Mouse (Mus musculus) forebrain, embryonic 13.5 days (tissue): ENCODE results near the gene Rnf128. TPM values are rescaled to one million over a fixed set of nuclear protein-coding genes. Genes with fewer than 3 reads are reported as not detected.
"Not testable (repeated sequence)": the region's sequence is repeated elsewhere in the genome, so short reads cannot be mapped to it uniquely, and the experiment has no call there.

Experiments used
- ATAC-seq: fragments of 200-750 bp; cut with Nextera tagmentation; 2 replicates; pipeline ENCODE4 v1.8.0; 2017
- H3K27ac ChIP-seq: fragments of 300-500 bp; sonication (generic); 2 replicates; pipeline ENCODE4 v1.5.1; 2015; ENCODE audit warnings: inconsistent platforms, mild to moderate bottlenecking, moderate library complexity
- H3K27me3 ChIP-seq: fragments of 300-500 bp; sonication (generic); 2 replicates; pipeline ENCODE4 v1.6.1; 2015; ENCODE audit warnings: mild to moderate bottlenecking, inconsistent platforms
- H3K36me3 ChIP-seq: fragments of 300-500 bp; sonication (generic); 2 replicates; pipeline ENCODE4 v1.6.1; 2015; ENCODE audit warnings: mild to moderate bottlenecking, inconsistent platforms; ENCODE audit not compliant: poor library complexity, severe bottlenecking
- H3K4me1 ChIP-seq: fragments of 300-500 bp; sonication (generic); 2 replicates; pipeline ENCODE4 v1.6.1; 2015; ENCODE audit warnings: inconsistent platforms
- H3K4me2 ChIP-seq: fragments of 300-500 bp; sonication (generic); 2 replicates; pipeline ENCODE4 v1.6.1; 2015; ENCODE audit warnings: inconsistent platforms, mild to moderate bottlenecking, moderate library complexity
- H3K4me3 ChIP-seq: fragments of 300-500 bp; sonication (generic); 2 replicates; pipeline ENCODE4 v1.5.1; 2015; ENCODE audit warnings: mild to moderate bottlenecking, inconsistent platforms
- H3K9ac ChIP-seq: fragments of 300-500 bp; sonication (generic); 2 replicates; pipeline ENCODE4 v1.6.1; 2015; ENCODE audit warnings: mild to moderate bottlenecking, inconsistent platforms
- H3K9me3 ChIP-seq: fragments of 300-500 bp; sonication (generic); replicated peaks from 2 replicates; pipeline ENCODE4 v1.6.1; 2016; ENCODE audit warnings: inconsistent platforms
- WGBS: fragments of 180-500 bp; shearing (Covaris S2); methylation state at CpG from one replicate; pipeline ENCODE4 v1.1.7; 2015; 5-methylcytosine and 5-hydroxymethylcytosine counted together
- polyA plus RNA-seq: library from polyadenylated mRNA; unstranded; fragments of >200 nt; fragmentation: Nextera tagmentation; extraction: Ambion mirVana; gene quantifications from 2 replicates; pipeline ENCODE4 v1.2.1, GENCODE M21; 2015

Gene Rnf128
- polyA plus RNA-seq, 1 experiment from 2014 or later: 1.1 TPM

GRCm38 (mm10) chrX:139562255-139562924, 726 bp upstream of the Rnf128 start:
- no peak overlapping the region for H3K9ac ChIP-seq
- no peak for ATAC-seq
- no peaks in the 10 kb centered on the region for H3K9me3 ChIP-seq
- no peaks in the 10 kb centered on the region for H3K36me3 ChIP-seq
- H3K4me3 ChIP-seq: no peak overlapping the region
- H3K27me3 ChIP-seq: 0 out of 2 replicates have a peak, but pooled peaks cover 4% of the 10 kb centered on the region
- 77% methylated on average over 5 of the region's 5 CpGs for WGBS
- no peak overlapping the region for H3K27ac ChIP-seq
- H3K4me1 ChIP-seq: no peaks in the 10 kb centered on the region
- H3K4me2 ChIP-seq: no peak overlapping the region

- no peak overlapping the region for H3K4me2 ChIP-seq
- no peak overlapping the region for H3K4me3 ChIP-seq
- WGBS: 83% methylated on average over 3 of the region's 3 CpGs
- no peak overlapping the region for H3K9ac ChIP-seq
- no peak for ATAC-seq
- H3K36me3 ChIP-seq: no peaks in the 10 kb centered on the region
- no peak overlapping the region for H3K27ac ChIP-seq
- H3K9me3 ChIP-seq: no peaks in the 10 kb centered on the region
- no peaks in the 10 kb centered on the region for H3K27me3 ChIP-seq
- no peaks in the 10 kb centered on the region for H3K4me1 ChIP-seq
Measured at GRCm38 (mm10) chrX:139570054-139570453, 6.9 kb downstream of the Rnf128 start.

- Histone ChIP-seq H3K4me2 (no peak overlapping the region), H3K9me3 (no peaks in the 10 kb centered on the region), H3K27me3 (no peaks in the 10 kb centered on the region), H3K4me1 (no peaks in the 10 kb centered on the region), H3K9ac (no peak overlapping the region), H3K36me3 (no peaks in the 10 kb centered on the region), H3K4me3 (no peak overlapping the region), H3K27ac (no peak overlapping the region)
- 84% methylated on average over 6 of the region's 6 CpGs for WGBS
- ATAC-seq: no peak
Measured at GRCm38 (mm10) chrX:139578649-139579278, 15.6 kb downstream of the Rnf128 start.

GRCm38 (mm10) chrX:139583616-139584015, 20.5 kb downstream of the Rnf128 start:
- H3K4me2 ChIP-seq: no peak overlapping the region
- H3K27me3 ChIP-seq: no peaks in the 10 kb centered on the region
- no peak overlapping the region for H3K27ac ChIP-seq
- H3K9ac ChIP-seq: no peak overlapping the region
- no peak overlapping the region for H3K4me3 ChIP-seq
- H3K9me3 ChIP-seq: no peaks in the 10 kb centered on the region
- 52% methylated on average over 4 of the region's 4 CpGs for WGBS
- H3K36me3 ChIP-seq: no peaks in the 10 kb centered on the region
- ATAC-seq: no peak
- no peaks in the 10 kb centered on the region for H3K4me1 ChIP-seq

GRCm38 (mm10) chrX:139586676-139587075, 23.6 kb downstream of the Rnf128 start:
- not testable (repeated sequence) for H3K4me3 ChIP-seq, H3K9me3 ChIP-seq, H3K9ac ChIP-seq, ATAC-seq, H3K4me2 ChIP-seq, H3K27ac ChIP-seq, H3K27me3 ChIP-seq, H3K4me1 ChIP-seq, H3K36me3 ChIP-seq
- WGBS: 78% methylated on average over 2 of the region's 2 CpGs

- Histone ChIP-seq H3K36me3 (no peaks in the 10 kb centered on the region), H3K27ac (no peak overlapping the region), H3K27me3 (peaks cover 4% of the 10 kb centered on the region; the same call in 1 of the 2 replicates), H3K4me3 (no peak overlapping the region), H3K9me3 (no peaks in the 10 kb centered on the region), H3K4me2 (no peak overlapping the region), H3K4me1 (no peaks in the 10 kb centered on the region), H3K9ac (no peak overlapping the region)
- ATAC-seq: no peak
- 89% methylated on average over 6 of the region's 6 CpGs for WGBS
Measured at GRCm38 (mm10) chrX:139596404-139596803, 33.3 kb downstream of the Rnf128 start.

GRCm38 (mm10) chrX:139610033-139610764, 47.1 kb downstream of the Rnf128 start:
- H3K27me3 ChIP-seq: peaks cover 14% of the 10 kb centered on the region; the same call in 1 of the 2 replicates
- WGBS: 19% methylated on average over 35 of the region's 44 CpGs
- ATAC-seq: peak; percentile 99
- no peaks in the 10 kb centered on the region for H3K9me3 ChIP-seq
- no peaks in the 10 kb centered on the region for H3K36me3 ChIP-seq
- H3K9ac ChIP-seq: peak overlapping the region; percentile 67
- H3K4me3 ChIP-seq: peak overlapping the region; percentile 56
- no peaks in the 10 kb centered on the region for H3K4me1 ChIP-seq
- no peak overlapping the region for H3K27ac ChIP-seq
- H3K4me2 ChIP-seq: peak overlapping the region; percentile 70

GRCm38 (mm10) chrX:139610765-139611300, 47.7 kb downstream of the Rnf128 start:
- Histone ChIP-seq H3K4me2 (peak overlapping the region; percentile 70), H3K9ac (peak overlapping the region; percentile 67), H3K36me3 (no peaks in the 10 kb centered on the region), H3K27me3 (peaks cover 14% of the 10 kb centered on the region; the same call in 1 of the 2 replicates), H3K4me1 (no peaks in the 10 kb centered on the region), H3K27ac (no peak overlapping the region), H3K4me3 (peak overlapping the region; percentile 56), H3K9me3 (no peaks in the 10 kb centered on the region)
- peak; percentile 87 for ATAC-seq
- WGBS: 23% methylated on average over 40 of the region's 54 CpGs

- peaks cover 14% of the 10 kb centered on the region; the same call in 1 of the 2 replicates for H3K27me3 ChIP-seq
- ATAC-seq: no peak
- WGBS: 85% methylated on average over 2 of the region's 2 CpGs
- H3K27ac ChIP-seq: no peak overlapping the region
- no peaks in the 10 kb centered on the region for H3K9me3 ChIP-seq
- no peaks in the 10 kb centered on the region for H3K4me1 ChIP-seq
- no peak overlapping the region for H3K4me3 ChIP-seq
- H3K36me3 ChIP-seq: no peaks in the 10 kb centered on the region
- no peak overlapping the region for H3K4me2 ChIP-seq
- no peak overlapping the region for H3K9ac ChIP-seq
Measured at GRCm38 (mm10) chrX:139614761-139615160, 51.6 kb downstream of the Rnf128 start.

GRCm38 (mm10) chrX:139622071-139622470, 59.0 kb downstream of the Rnf128 start:
- H3K4me2 ChIP-seq: no peak overlapping the region
- WGBS: 83% methylated on average over 3 of the region's 4 CpGs

GRCm38 (mm10) chrX:139634758-139635157, 71.6 kb downstream of the Rnf128 start:
- 61% methylated on average over 4 of the region's 4 CpGs for WGBS
- Histone ChIP-seq H3K36me3 (no peaks in the 10 kb centered on the region), H3K9me3 (no peaks in the 10 kb centered on the region), H3K4me3 (no peak overlapping the region), H3K9ac (no peak overlapping the region), H3K4me2 (no peak overlapping the region), H3K27me3 (no peaks in the 10 kb centered on the region), H3K27ac (no peak overlapping the region), H3K4me1 (no peaks in the 10 kb centered on the region)
- no peak for ATAC-seq

More at GRCm38 (mm10) chrX:139622071-139622470, 59.0 kb downstream of the Rnf128 start:
- H3K4me3 ChIP-seq: no peak overlapping the region
- no peaks in the 10 kb centered on the region for H3K36me3 ChIP-seq
- H3K27ac ChIP-seq: no peak overlapping the region
- H3K4me1 ChIP-seq: no peaks in the 10 kb centered on the region
- no peak for ATAC-seq
- no peaks in the 10 kb centered on the region for H3K9me3 ChIP-seq
- H3K27me3 ChIP-seq: no peaks in the 10 kb centered on the region
- H3K9ac ChIP-seq: no peak overlapping the region

- Histone ChIP-seq H3K9ac (no peak overlapping the region), H3K36me3 (no peaks in the 10 kb centered on the region), H3K9me3 (no peaks in the 10 kb centered on the region), H3K4me3 (no peak overlapping the region), H3K4me1 (no peaks in the 10 kb centered on the region), H3K27ac (no peak overlapping the region), H3K27me3 (no peaks in the 10 kb centered on the region), H3K4me2 (no peak overlapping the region)
- 81% methylated on average over 2 of the region's 2 CpGs for WGBS
- ATAC-seq: no peak
Measured at GRCm38 (mm10) chrX:139639744-139640143, 76.6 kb downstream of the Rnf128 start.
